Mouse (Mus musculus) lung, embryonic 14.5 days (tissue): Measurements from ENCODE around the gene Ywhah. TPM values are rescaled to one million over a fixed set of nuclear protein-coding genes. Genes with fewer than 3 reads are reported as not detected.

Experiments
- ATAC-seq: fragments of 200-750 bp; cut with Nextera tagmentation; 2 replicates; pipeline ENCODE4 v1.8.0; 2017; ENCODE audit warnings: mild to moderate bottlenecking, moderate TSS enrichment, moderate library complexity; ENCODE audit not compliant: insufficient read depth
- DNase-seq: peaks from one replicate; pipeline ENCODE4 v3.0.0-alpha.2; 2015
- H3K27ac ChIP-seq: fragments of 300-500 bp; sonication (generic); 2 replicates; pipeline ENCODE4 v1.5.1; 2014; ENCODE audit warnings: low read depth, mild to moderate bottlenecking, moderate library complexity
- H3K27me3 ChIP-seq: fragments of 300-500 bp; sonication (generic); 2 replicates; pipeline ENCODE4 v1.6.1; 2014; ENCODE audit warnings: low read length, control low read depth; ENCODE audit not compliant: insufficient read depth
- H3K36me3 ChIP-seq: fragments of 300-500 bp; sonication (generic); 2 replicates; pipeline ENCODE4 v1.6.1; 2014; ENCODE audit warnings: control low read depth; ENCODE audit not compliant: insufficient read depth
- H3K4me1 ChIP-seq: fragments of 300-500 bp; sonication (generic); 2 replicates; pipeline ENCODE4 v1.6.1; 2014; ENCODE audit warnings: antibody characterized with exemption, control low read depth; ENCODE audit not compliant: insufficient read depth
- H3K4me2 ChIP-seq: fragments of 300-500 bp; sonication (generic); 2 replicates; pipeline ENCODE4 v1.6.1; 2014; ENCODE audit warnings: mild to moderate bottlenecking
- H3K4me3 ChIP-seq: fragments of 300-500 bp; sonication (generic); 2 replicates; pipeline ENCODE4 v1.5.1; 2014; ENCODE audit warnings: low read depth, low read length
- H3K9ac ChIP-seq: fragments of 300-500 bp; sonication (generic); 2 replicates; pipeline ENCODE4 v1.6.1; 2014
- H3K9me3 ChIP-seq: fragments of 300-500 bp; sonication (generic); 2 replicates; pipeline ENCODE4 v1.6.1; 2016; ENCODE audit warnings: low read depth, low read length, control low read depth
- CTCF ChIP-seq: IDR thresholded peaks from 2 replicates; pipeline ENCODE4 v1.5.1; 2016; ENCODE audit warnings: antibody characterized with exemption, low read depth
- WGBS: fragments of 180-500 bp; shearing (Covaris S2); extraction: QIAGEN DNeasy Blood & Tissue Kit; methylation state at CpG from one replicate; pipeline ENCODE4 v1.1.7; 2014; 5-methylcytosine and 5-hydroxymethylcytosine counted together
- polyA plus RNA-seq: library from polyadenylated mRNA; unstranded; fragments of >200 nt; fragmentation: Nextera tagmentation; extraction: Ambion mirVana; gene quantifications from 2 replicates; pipeline ENCODE4 v1.2.1, GENCODE M21; 2014

The Ywhah gene
- 415 and 431 TPM in 2 replicates for polyA plus RNA-seq

- DNase-seq (peak; percentile 99), ATAC-seq (peak; percentile 97)
- Histone ChIP-seq H3K27ac (peak within 1 kb of the TSS; percentile 99), H3K4me2 (peak within 1 kb of the TSS; percentile 82), H3K9ac (peak within 1 kb of the TSS; percentile 85), H3K9me3 (no peaks in the 10 kb centered on the region), H3K4me3 (peak within 1 kb of the TSS; percentile 70), H3K4me1 (peaks cover 4% of the 10 kb centered on the region; the same call in 1 of the 2 replicates), H3K27me3 (no peaks in the 10 kb centered on the region), H3K36me3 (peaks cover 21% of the 10 kb centered on the region; the same call in 1 of the 2 replicates)
- peak; percentile 61 for TF ChIP-seq CTCF
- under 1% methylated on average over 118 of the region's 121 CpGs for WGBS
These were observed at the start of gene Ywhah for GRCm38 (mm10) chr5:33018561-33019425. Ywhah (plus strand) TSS chr5:33018816.

- Histone ChIP-seq H3K36me3 (peaks cover 41% of the 10 kb centered on the region), H3K4me2 (no peak overlapping the region), H3K9ac (no peak overlapping the region), H3K4me3 (no peak overlapping the region), H3K4me1 (no peaks in the 10 kb centered on the region), H3K27ac (no peak overlapping the region), H3K9me3 (no peaks in the 10 kb centered on the region), H3K27me3 (no peaks in the 10 kb centered on the region)
- no peak for ATAC-seq
- DNase-seq = no peak
- WGBS = 79% methylated on average over 4 of the region's 4 CpGs
- no peak for TF ChIP-seq CTCF
These were observed 42.1 kb upstream of the Ywhah start for GRCm38 (mm10) chr5:32976541-32976940.

DNA sequence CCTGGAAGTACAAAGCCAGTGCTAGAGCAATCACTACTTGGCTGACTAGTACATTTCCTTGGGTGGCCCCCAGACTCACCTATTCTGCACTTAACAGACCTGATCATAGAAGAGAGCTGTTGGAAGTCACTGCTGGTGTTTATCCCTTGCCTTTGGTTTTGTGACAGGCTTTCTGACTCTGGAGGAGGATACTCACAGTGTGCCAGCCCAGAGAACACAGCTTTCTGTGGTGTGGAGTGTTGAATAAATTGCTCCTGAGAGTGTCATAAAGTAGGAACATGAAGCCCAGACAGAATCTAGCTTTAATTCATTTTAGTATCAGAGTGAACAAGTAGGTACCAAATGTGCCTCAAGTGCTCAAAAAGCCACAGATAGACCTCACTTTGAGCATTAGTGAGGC is 41.4 kb upstream of the Ywhah start:
- no peak overlapping the region for H3K4me3 ChIP-seq
- H3K27ac ChIP-seq = no peak overlapping the region
- H3K9ac ChIP-seq = no peak overlapping the region
- no peaks in the 10 kb centered on the region for H3K9me3 ChIP-seq
- H3K27me3 ChIP-seq = no peaks in the 10 kb centered on the region
- TF ChIP-seq CTCF = no peak
- H3K4me1 ChIP-seq = no peaks in the 10 kb centered on the region
- H3K4me2 ChIP-seq = no peak overlapping the region
- peaks cover 47% of the 10 kb centered on the region for H3K36me3 ChIP-seq
- DNase-seq (no peak), ATAC-seq (no peak)

- ATAC-seq = no peak
- no peak overlapping the region for H3K4me2 ChIP-seq
- H3K4me1 ChIP-seq = no peaks in the 10 kb centered on the region
- no peak overlapping the region for H3K27ac ChIP-seq
- H3K4me3 ChIP-seq = no peak overlapping the region
- H3K9me3 ChIP-seq = no peaks in the 10 kb centered on the region
- H3K27me3 ChIP-seq = no peaks in the 10 kb centered on the region
- DNase-seq = no peak
- WGBS = 86% methylated on average over 1 of the region's 1 CpGs
- no peak for TF ChIP-seq CTCF
- H3K9ac ChIP-seq = no peak overlapping the region
- H3K36me3 ChIP-seq = peaks cover 48% of the 10 kb centered on the region
These were observed 33.2 kb upstream of the Ywhah start for GRCm38 (mm10) chr5:32985379-32985778.

- H3K27ac ChIP-seq = no peak overlapping the region
- ATAC-seq = no peak
These were observed 30.7 kb upstream of the Ywhah start for GRCm38 (mm10) chr5:32987873-32988272.

DNA sequence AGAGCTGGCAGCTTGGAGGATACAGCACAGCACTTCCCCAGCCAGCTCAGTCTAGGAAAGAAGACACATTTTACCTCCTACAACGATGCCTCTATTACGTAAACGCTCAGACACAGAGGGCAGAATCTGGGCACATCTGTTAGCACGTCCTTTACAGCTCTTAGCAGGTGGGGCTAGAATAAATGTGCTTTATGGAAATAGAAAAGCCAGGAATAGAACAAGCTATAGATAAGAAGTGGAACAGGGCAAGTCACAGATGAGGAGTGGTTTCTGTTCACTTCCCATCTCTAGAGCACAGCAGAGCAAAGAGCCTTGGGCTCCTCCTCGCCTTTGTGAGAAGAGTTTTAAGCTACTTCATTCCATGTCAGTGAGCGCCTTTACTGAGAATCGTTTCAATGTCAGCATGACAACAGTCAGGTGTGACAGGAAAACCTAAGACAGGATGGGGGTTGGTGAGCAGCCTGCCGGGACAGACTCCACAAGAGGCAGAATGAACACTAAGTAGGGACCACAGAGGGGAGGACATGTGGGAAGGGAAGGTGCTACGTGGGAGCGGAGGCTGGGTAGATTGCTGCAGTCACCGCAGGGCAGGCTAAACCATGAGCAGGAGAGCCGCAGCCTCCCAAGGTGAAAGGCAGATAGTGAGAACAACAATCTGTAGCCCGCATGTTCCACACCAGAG is 28.5 kb upstream of the Ywhah start:
- DNase-seq = no peak
- WGBS = 55% methylated on average over 13 of the region's 13 CpGs
- peaks cover 11% of the 10 kb centered on the region; the same call in 1 of the 2 replicates for H3K36me3 ChIP-seq
- H3K4me2 ChIP-seq = no peak overlapping the region
- H3K4me1 ChIP-seq = no peaks in the 10 kb centered on the region
- no peak for ATAC-seq
- no peak overlapping the region for H3K9ac ChIP-seq
- H3K4me3 ChIP-seq = no peak overlapping the region
- no peak for TF ChIP-seq CTCF
- H3K27me3 ChIP-seq = no peaks in the 10 kb centered on the region
- no peaks in the 10 kb centered on the region for H3K9me3 ChIP-seq
- no peak overlapping the region for H3K27ac ChIP-seq

More at GRCm38 (mm10) chr5:32987873-32988272, 30.7 kb upstream of the Ywhah start:
- Histone ChIP-seq H3K9me3 (no peaks in the 10 kb centered on the region), H3K4me2 (no peak overlapping the region), H3K4me1 (no peaks in the 10 kb centered on the region), H3K27me3 (no peaks in the 10 kb centered on the region), H3K4me3 (no peak overlapping the region), H3K36me3 (peaks cover 29% of the 10 kb centered on the region), H3K9ac (no peak overlapping the region)
- DNase-seq = no peak
- TF ChIP-seq CTCF = no peak
- 84% methylated on average over 1 of the region's 1 CpGs for WGBS

DNA sequence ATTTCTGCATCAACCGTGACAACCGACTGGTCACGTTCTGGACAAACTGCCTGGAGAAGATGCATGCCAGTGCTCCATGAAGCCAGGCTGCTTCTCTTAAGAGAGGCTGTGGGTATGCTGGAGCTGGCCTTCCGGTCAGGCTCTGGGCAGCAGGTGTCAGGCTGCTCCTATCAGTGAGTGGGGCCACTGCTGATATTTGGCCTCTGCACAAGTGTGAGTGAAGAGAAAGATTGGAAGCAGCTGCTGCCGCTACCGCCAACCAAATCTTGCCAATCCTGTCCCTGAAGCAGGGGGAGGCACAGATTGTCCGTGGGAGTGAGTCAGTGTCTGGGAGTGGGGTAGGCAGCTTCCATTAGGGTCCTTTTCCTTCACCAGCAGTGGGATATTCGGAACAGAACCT is 27.5 kb upstream of the Ywhah start:
- Histone ChIP-seq H3K9me3 (no peaks in the 10 kb centered on the region), H3K9ac (no peak overlapping the region), H3K36me3 (peaks cover 11% of the 10 kb centered on the region; the same call in 1 of the 2 replicates), H3K27me3 (no peaks in the 10 kb centered on the region), H3K27ac (no peak overlapping the region), H3K4me2 (no peak overlapping the region), H3K4me1 (no peaks in the 10 kb centered on the region), H3K4me3 (no peak overlapping the region)
- DNase-seq (peak; percentile 54), ATAC-seq (peak; percentile 77; the same call in 1 of the 2 replicates)
- TF ChIP-seq CTCF = no peak
- 39% methylated on average over 8 of the region's 8 CpGs for WGBS
